Mouse (Mus musculus): ENCODE results near the gene Elf1.

DNA sequence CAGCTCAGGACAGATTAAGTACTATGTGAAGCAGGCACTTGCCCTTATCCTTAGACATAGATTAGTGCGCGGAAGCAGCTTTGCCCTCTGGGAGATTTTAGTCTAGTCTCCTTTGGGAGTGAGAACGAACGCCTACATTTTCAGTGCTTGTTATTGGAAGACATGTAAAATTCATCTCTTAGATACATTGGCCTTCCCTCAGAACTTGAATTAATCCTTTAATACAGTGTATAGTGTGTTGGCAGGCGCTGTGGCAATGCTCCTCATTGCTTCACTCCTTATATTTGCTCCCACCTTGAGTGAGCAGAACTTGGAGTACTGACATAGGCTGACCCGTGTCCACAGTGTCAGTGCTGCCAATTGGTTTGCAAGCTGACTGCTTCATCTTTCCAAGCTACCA is 127.3 kb downstream of the Elf1 start:
- no peak for TF ChIP-seq CEBPB (IDR thresholded peaks at IDR 0.05; ENCODE audit: insufficient read depth, poor library complexity, severe bottlenecking)
- no peak for TF ChIP-seq POLR2A (IDR thresholded peaks at IDR 0.05; ENCODE audit: insufficient read length, low read depth)
- no peak for TF ChIP-seq POLR2AphosphoS2 (IDR thresholded peaks at IDR 0.05; ENCODE audit: insufficient read length, low read depth)
- no peak for TF ChIP-seq SRF (IDR thresholded peaks at IDR 0.05; ENCODE audit: control insufficient read depth, insufficient read length, low read depth)
- TF ChIP-seq E2F4 (IDR thresholded peaks at IDR 0.05; ENCODE audit: insufficient read depth), result no peak
- TF ChIP-seq USF1 (IDR thresholded peaks at IDR 0.05; ENCODE audit: low read depth), result no peak
- no peak for TF ChIP-seq MYOG (IDR thresholded peaks at IDR 0.05; ENCODE audit: control insufficient read depth in 1 of 3, insufficient read depth in 1 of 3, insufficient read length in 2 of 3, low read depth in 2 of 3)
- TF ChIP-seq MAX (IDR thresholded peaks at IDR 0.05; ENCODE audit: low read depth), result no peak
- no peak for TF ChIP-seq TCF12 (IDR thresholded peaks at IDR 0.05; ENCODE audit: insufficient read depth, poor library complexity, severe bottlenecking)
- no peak for TF ChIP-seq MYOD1 (IDR thresholded peaks at IDR 0.05; ENCODE audit: control insufficient read depth in 1 of 3, insufficient read length in 2 of 3, low read depth in 2 of 3)
- TF ChIP-seq REST (IDR thresholded peaks at IDR 0.05; ENCODE audit: insufficient read depth, insufficient read length), result no peak
- TF ChIP-seq TCF3 (IDR thresholded peaks at IDR 0.05; ENCODE audit: insufficient read length, low read depth), result no peak

Measured in myocyte (in vitro differentiated cells).